Mouse (Mus musculus) midbrain, embryonic 11.5 days (tissue): Measurements from ENCODE around the gene Rptor. TPM values are rescaled to one million over a fixed set of nuclear protein-coding genes. Genes with fewer than 3 reads are reported as not detected.

Experiments
- ATAC-seq: fragments of 200-750 bp; cut with Nextera tagmentation; 2 replicates; pipeline ENCODE4 v1.8.0; 2017; ENCODE audit warnings: moderate TSS enrichment, moderate library complexity; ENCODE audit not compliant: low FRiP score
- DNase-seq: peaks from one replicate; pipeline ENCODE4 v3.0.0; 2015; ENCODE audit warnings: low spot score; ENCODE audit errors: missing footprints
- H3K27ac ChIP-seq: fragments of 300-500 bp; sonication (generic); 2 replicates; pipeline ENCODE4 v1.5.1; 2014; ENCODE audit warnings: low read depth, low read length
- H3K27me3 ChIP-seq: fragments of 300-500 bp; sonication (generic); 2 replicates; pipeline ENCODE4 v1.6.1; 2014; ENCODE audit warnings: mild to moderate bottlenecking, low read length, moderate library complexity, mixed read lengths; ENCODE audit not compliant: control insufficient read depth, insufficient read depth
- H3K36me3 ChIP-seq: fragments of 300-500 bp; sonication (generic); 2 replicates; pipeline ENCODE4 v1.6.1; 2014; ENCODE audit warnings: mild to moderate bottlenecking, low read length, moderate library complexity, mixed read lengths; ENCODE audit not compliant: control insufficient read depth, insufficient read depth
- H3K4me1 ChIP-seq: fragments of 300-500 bp; sonication (generic); 2 replicates; pipeline ENCODE4 v1.6.1; 2014; ENCODE audit warnings: low read length; ENCODE audit not compliant: control insufficient read depth, insufficient read depth
- H3K4me2 ChIP-seq: fragments of 300-500 bp; sonication (generic); 2 replicates; pipeline ENCODE4 v1.6.1; 2014; ENCODE audit warnings: mild to moderate bottlenecking, moderate library complexity
- H3K4me3 ChIP-seq: fragments of 300-500 bp; sonication (generic); 2 replicates; pipeline ENCODE4 v1.5.1; 2014; ENCODE audit warnings: low read depth, low read length
- H3K9ac ChIP-seq: fragments of 300-500 bp; sonication (generic); 2 replicates; pipeline ENCODE4 v1.6.1; 2014; ENCODE audit warnings: low read length
- H3K9me3 ChIP-seq: fragments of 300-500 bp; sonication (generic); 2 replicates; pipeline ENCODE4 v1.6.1; 2016; ENCODE audit warnings: low read length; ENCODE audit not compliant: control insufficient read depth
- WGBS: fragments of 180-500 bp; shearing (Covaris S2); extraction: QIAGEN DNeasy Blood & Tissue Kit; methylation state at CpG from one replicate; pipeline ENCODE4 v1.1.7; 2014; 5-methylcytosine and 5-hydroxymethylcytosine counted together
- polyA plus RNA-seq: library from polyadenylated mRNA; unstranded; fragments of >200 nt; fragmentation: Nextera tagmentation; extraction: Ambion mirVana; gene quantifications from 2 replicates; pipeline ENCODE4 v1.2.1, GENCODE M21; 2014

The Rptor gene
- polyA plus RNA-seq, 1 experiment from 2014 or later: 11.1 TPM

- DNase-seq (no peak), ATAC-seq (no peak)
- no peak overlapping the region for H3K27ac ChIP-seq
- H3K4me1 ChIP-seq: no peaks in the 10 kb centered on the region
- no peaks in the 10 kb centered on the region for H3K27me3 ChIP-seq
- H3K9ac ChIP-seq: no peak overlapping the region
- 47% methylated on average over 3 of the region's 3 CpGs for WGBS
- H3K36me3 ChIP-seq: no peaks in the 10 kb centered on the region
- no peak overlapping the region for H3K4me2 ChIP-seq
- H3K4me3 ChIP-seq: no peak overlapping the region
- H3K9me3 ChIP-seq: no peaks in the 10 kb centered on the region
Observed at GRCm38 (mm10) chr11:119593966-119594365, 8.7 kb upstream of the Rptor start.

GRCm38 (mm10) chr11:119598856-119599255, 3.8 kb upstream of the Rptor start:
- WGBS: 62% methylated on average over 3 of the region's 3 CpGs
- Histone ChIP-seq H3K9ac (no peak overlapping the region), H3K9me3 (no peaks in the 10 kb centered on the region), H3K27me3 (no peaks in the 10 kb centered on the region), H3K36me3 (no peaks in the 10 kb centered on the region), H3K4me1 (peaks cover 3% of the 10 kb centered on the region), H3K4me2 (no peak overlapping the region), H3K27ac (no peak overlapping the region), H3K4me3 (no peak overlapping the region)
- ATAC-seq: no peak
- DNase-seq: no peak

GRCm38 (mm10) chr11:119600286-119600685, 2.4 kb upstream of the Rptor start:
- DNase-seq (no peak), ATAC-seq (no peak)
- Histone ChIP-seq H3K4me1 (peaks cover 11% of the 10 kb centered on the region), H3K27me3 (no peaks in the 10 kb centered on the region), H3K4me2 (no peak overlapping the region), H3K9me3 (no peaks in the 10 kb centered on the region), H3K27ac (no peak overlapping the region), H3K9ac (no peak overlapping the region), H3K36me3 (no peaks in the 10 kb centered on the region), H3K4me3 (no peak overlapping the region)
- 85% methylated on average over 1 of the region's 1 CpGs for WGBS

GRCm38 (mm10) chr11:119602177-119602700, 466 bp upstream of the Rptor start:
- Histone ChIP-seq H3K4me2 (peak overlapping the region; percentile 32), H3K9me3 (no peaks in the 10 kb centered on the region), H3K9ac (no peak overlapping the region), H3K36me3 (no peaks in the 10 kb centered on the region), H3K27me3 (no peaks in the 10 kb centered on the region), H3K4me1 (peaks cover 11% of the 10 kb centered on the region), H3K27ac (no peak overlapping the region), H3K4me3 (peak overlapping the region; percentile 85)
- ATAC-seq: no peak
- peak; percentile 89 for DNase-seq
- WGBS: 37% methylated on average over 10 of the region's 10 CpGs

- ATAC-seq (no peak), DNase-seq (peak; percentile 92)
- H3K9ac ChIP-seq: peak overlapping the region; percentile 96
- H3K4me3 ChIP-seq: peak overlapping the region; percentile 85
- H3K27me3 ChIP-seq: no peaks in the 10 kb centered on the region
- H3K36me3 ChIP-seq: no peaks in the 10 kb centered on the region
- peak overlapping the region; percentile 78 for H3K27ac ChIP-seq
- peaks cover 11% of the 10 kb centered on the region for H3K4me1 ChIP-seq
- 0% methylated on average over 30 of the region's 30 CpGs for WGBS
- H3K4me2 ChIP-seq: peak overlapping the region; percentile 91
- H3K9me3 ChIP-seq: no peaks in the 10 kb centered on the region
Observed at GRCm38 (mm10) chr11:119603527-119603905, 811 bp downstream of the Rptor start.

GRCm38 (mm10) chr11:119607464-119607863, 4.8 kb downstream of the Rptor start:
- H3K4me3 ChIP-seq: no peak overlapping the region
- no peak overlapping the region for H3K9ac ChIP-seq
- ATAC-seq (no peak), DNase-seq (peak; percentile 69)
- H3K4me1 ChIP-seq: peaks cover 11% of the 10 kb centered on the region
- H3K27me3 ChIP-seq: no peaks in the 10 kb centered on the region
- no peak overlapping the region for H3K4me2 ChIP-seq
- no peaks in the 10 kb centered on the region for H3K36me3 ChIP-seq
- WGBS: 92% methylated on average over 5 of the region's 5 CpGs
- no peaks in the 10 kb centered on the region for H3K9me3 ChIP-seq
- H3K27ac ChIP-seq: no peak overlapping the region

- Histone ChIP-seq H3K27me3 (no peaks in the 10 kb centered on the region), H3K9me3 (no peaks in the 10 kb centered on the region), H3K27ac (no peak overlapping the region), H3K4me2 (no peak overlapping the region), H3K9ac (no peak overlapping the region), H3K4me1 (no peaks in the 10 kb centered on the region; the same call in 1 of the 2 replicates), H3K36me3 (no peaks in the 10 kb centered on the region), H3K4me3 (no peak overlapping the region)
- WGBS: 98% methylated on average over 6 of the region's 6 CpGs
- DNase-seq: no peak
- ATAC-seq: no peak
Observed at GRCm38 (mm10) chr11:119611496-119611895, 8.8 kb downstream of the Rptor start.

GRCm38 (mm10) chr11:119612179-119612578, 9.5 kb downstream of the Rptor start:
- H3K4me2 ChIP-seq: no peak overlapping the region
- no peak overlapping the region for H3K4me3 ChIP-seq
- H3K27ac ChIP-seq: no peak overlapping the region
- no peak for DNase-seq
- ATAC-seq: no peak
- H3K4me1 ChIP-seq: no peaks in the 10 kb centered on the region; the same call in 1 of the 2 replicates
- no peaks in the 10 kb centered on the region for H3K27me3 ChIP-seq
- H3K36me3 ChIP-seq: no peaks in the 10 kb centered on the region
- WGBS: 87% methylated on average over 3 of the region's 3 CpGs
- no peaks in the 10 kb centered on the region for H3K9me3 ChIP-seq
- H3K9ac ChIP-seq: no peak overlapping the region

- no peak overlapping the region for H3K27ac ChIP-seq
- no peaks in the 10 kb centered on the region for H3K36me3 ChIP-seq
- H3K4me1 ChIP-seq: no peaks in the 10 kb centered on the region; the same call in 1 of the 2 replicates
- no peak overlapping the region for H3K4me2 ChIP-seq
- ATAC-seq: no peak
- no peaks in the 10 kb centered on the region for H3K27me3 ChIP-seq
- H3K9me3 ChIP-seq: no peaks in the 10 kb centered on the region
- DNase-seq: no peak
- 89% methylated on average over 7 of the region's 7 CpGs for WGBS
- no peak overlapping the region for H3K9ac ChIP-seq
- H3K4me3 ChIP-seq: no peak overlapping the region
Observed at GRCm38 (mm10) chr11:119615087-119615486, 12.4 kb downstream of the Rptor start.
